Comparison of ENCODE assay signal across 16 mouse cellular contexts in genomic region chr17:27247680-27248386, GRCm38 (mm10). TPM values are rescaled to one million over a fixed set of nuclear protein-coding genes. Genes with fewer than 3 reads are reported as not detected.
DNase-seq lines count a peak whose midpoint lies in the region; ATAC-seq and TF ChIP-seq lines count a peak whose summit lies in the region.
"Had no signal": no experiment of that assay in that cellular context is flagged by ENCODE, and none has a peak within 500 bp of the region (broad histone marks: within the 10 kb centered on the region; RNA-seq: fewer than 3 reads in every experiment).

No protein-coding gene starts in this region.

- H3K27me3 ChIP-seq in lung, embryonic 16.5 days (ENCODE audit: control insufficient read depth, insufficient read depth, low read depth, low read length), result no peaks in the 10 kb centered on the region
- H3K27me3 ChIP-seq in lung, postnatal 0 days (replicated peaks; ENCODE audit: insufficient read depth, low read length), result no peaks in the 10 kb centered on the region
- H3K27me3 ChIP-seq in forebrain, embryonic 16.5 days (replicated peaks; ENCODE audit: control insufficient read depth, insufficient read depth, low read length), result no peaks in the 10 kb centered on the region; the same call in 1 of the 2 replicates
- H3K27me3 ChIP-seq: intestine, embryonic 15.5 days; liver, embryonic 15.5 days; neural tube, embryonic 13.5 days had no signal

- no peak for TF ChIP-seq CTCF in lung, postnatal 0 days (IDR thresholded peaks at IDR 0.05)

- intact Hi-C loops in left cerebral cortex, postnatal 36 days (cut with DNase I), result no loop called here

- no peak overlapping the region for H3K9ac ChIP-seq in lung, embryonic 16.5 days (ENCODE audit: low read length)
- no peak overlapping the region for H3K9ac ChIP-seq in lung, postnatal 0 days (replicated peaks; ENCODE audit: low read depth)
- H3K9ac ChIP-seq in forebrain, embryonic 16.5 days (replicated peaks; ENCODE audit: low read depth, low read length), result no peak overlapping the region
- H3K9ac ChIP-seq: intestine, embryonic 15.5 days; liver, embryonic 15.5 days; neural tube, embryonic 13.5 days had no signal

- no peak for TF ChIP-seq EP300 in lung, postnatal 0 days (IDR thresholded peaks at IDR 0.05)

- H3K36me3 ChIP-seq in lung, embryonic 16.5 days (ENCODE audit: control insufficient read depth, insufficient read depth, low read length), result no peaks in the 10 kb centered on the region
- no peaks in the 10 kb centered on the region for H3K36me3 ChIP-seq in lung, postnatal 0 days (ENCODE audit: insufficient read depth, low read length)
- no peaks in the 10 kb centered on the region for H3K36me3 ChIP-seq in forebrain, embryonic 16.5 days (ENCODE audit: control insufficient read depth, insufficient read depth)
- H3K36me3 ChIP-seq: intestine, embryonic 15.5 days; liver, embryonic 15.5 days; neural tube, embryonic 13.5 days had no signal

- no peak for DNase-seq in lung, postnatal 0 days (ENCODE audit: low spot score)
- DNase-seq in cerebellum, adult 9-10 months, result peak; percentile 88
- DNase-seq in left cerebral cortex, postnatal 36 days (ENCODE audit: low spot score in 2 of 2), result peak; percentile 78
- DNase-seq in retina, embryonic 14.5 days (ENCODE audit: low spot score), result no peak
- DNase-seq in gastrocnemius, postnatal 4 days (ENCODE audit: low spot score in 2 of 2), result no peak
- DNase-seq: heart, postnatal 4 days; kidney, postnatal 14 days; layer of hippocampus, adult 9-11 months; retina, postnatal 1 day had no signal

- no peak overlapping the region for H3K27ac ChIP-seq in lung, embryonic 16.5 days (ENCODE audit: low read length)
- no peak overlapping the region for H3K27ac ChIP-seq in lung, postnatal 0 days (ENCODE audit: low read length)
- no peak overlapping the region for H3K27ac ChIP-seq in forebrain, embryonic 16.5 days (ENCODE audit: low read length)
- H3K27ac ChIP-seq: intestine, embryonic 15.5 days; liver, embryonic 15.5 days; neural tube, embryonic 13.5 days had no signal

- WGBS in lung, embryonic 16.5 days, result 67% methylated on average over 6 of the region's 6 CpGs
- WGBS in lung, postnatal 0 days, result 72% methylated on average over 5 of the region's 6 CpGs
- WGBS in forebrain, embryonic 16.5 days, result 86% methylated on average over 6 of the region's 6 CpGs

- H3K9me3 ChIP-seq in lung, embryonic 16.5 days (ENCODE audit: control insufficient read depth, low read length), result no peaks in the 10 kb centered on the region
- H3K9me3 ChIP-seq in lung, postnatal 0 days (ENCODE audit: low read length), result no peaks in the 10 kb centered on the region
- no peaks in the 10 kb centered on the region for H3K9me3 ChIP-seq in forebrain, embryonic 16.5 days (ENCODE audit: control insufficient read depth, low read length)
- H3K9me3 ChIP-seq: intestine, embryonic 15.5 days; liver, embryonic 15.5 days; neural tube, embryonic 13.5 days had no signal

- H3K4me1 ChIP-seq in lung, embryonic 16.5 days (replicated peaks; ENCODE audit: control insufficient read depth, insufficient read depth, low read length), result peaks cover under 1% of the 10 kb centered on the region
- no peaks in the 10 kb centered on the region for H3K4me1 ChIP-seq in lung, postnatal 0 days (ENCODE audit: insufficient read depth, low read depth, low read length)
- H3K4me1 ChIP-seq in forebrain, embryonic 16.5 days (replicated peaks; ENCODE audit: control insufficient read depth, insufficient read depth, low read length), result peaks cover 1% of the 10 kb centered on the region; the same call in 1 of the 2 replicates
- H3K4me1 ChIP-seq: intestine, embryonic 15.5 days; liver, embryonic 15.5 days had no signal

- no peak overlapping the region for H3K4me2 ChIP-seq in lung, embryonic 16.5 days (ENCODE audit: low read depth, low read length)
- no peak overlapping the region for H3K4me2 ChIP-seq in lung, postnatal 0 days (replicated peaks; ENCODE audit: low read depth, low read length)
- H3K4me2 ChIP-seq in forebrain, embryonic 16.5 days (ENCODE audit: low read length), result no peak overlapping the region
- H3K4me2 ChIP-seq: intestine, embryonic 15.5 days; liver, embryonic 15.5 days; neural tube, embryonic 13.5 days had no signal

- ATAC-seq in lung, embryonic 16.5 days (ENCODE audit: low read depth), result peak; percentile 47; the same call in 1 of the 2 replicates
- no peak for ATAC-seq in lung, postnatal 0 days
- ATAC-seq in forebrain, embryonic 16.5 days, result no peak
- ATAC-seq: intestine, embryonic 15.5 days; Patski had no signal

- no peak overlapping the region for H3K4me3 ChIP-seq in lung, embryonic 16.5 days (ENCODE audit: low read length)
- H3K4me3 ChIP-seq in lung, postnatal 0 days (ENCODE audit: low read depth, low read length), result no peak overlapping the region
- H3K4me3 ChIP-seq in forebrain, embryonic 16.5 days (replicated peaks; ENCODE audit: low read length), result no peak overlapping the region
- H3K4me3 ChIP-seq: erythroblast, embryonic 14.5 days; intestine, embryonic 15.5 days; liver, embryonic 15.5 days; neural tube, embryonic 13.5 days had no signal

RNA-seq across cellular contexts. Expression of gene Lemd2, which starts 43.6 kb away (rescaled TPM):
- 7.2 and 9.9 TPM in 2 replicates for polyA plus RNA-seq in lung, embryonic 16.5 days (2015; fragmentation: Nextera tagmentation; extraction: Ambion mirVana)
- 13.2 and 13.9 TPM in 2 replicates for polyA plus RNA-seq in lung, postnatal 0 days (2015; fragmentation: Nextera tagmentation; extraction: Ambion mirVana)
- total RNA-seq in left cerebral cortex, postnatal 36 days (2021), result 10 to 100 TPM; 41.6 to 44.2 TPM
- total RNA-seq in gastrocnemius, postnatal 4 days (2021), result 10 to 100 TPM; 34.2 to 34.4 TPM
- 21.3 and 26.4 TPM in 2 replicates for polyA plus RNA-seq in forebrain, embryonic 16.5 days (2015; fragmentation: Nextera tagmentation; extraction: Ambion mirVana)

Comparison
In these comparisons a context has a peak if more than half of its experiments do, and no peak if none do; other contexts are left out.
1. DNase-seq: peak in cerebellum, adult 9-10 months (single experiment) and left cerebral cortex, postnatal 36 days (2 of 2); none in lung, postnatal 0 days (single experiment), retina, embryonic 14.5 days (single experiment) and gastrocnemius, postnatal 4 days (0 of 2).